Mouse (Mus musculus): ENCODE measurements at regions not wholly inside any gene's neighbourhood (a gene's known extent, or its start where the extent isn't known, plus 50 kb on each side); places are given as distances from the start of the nearest gene placed in this dataset.
"Not testable (repeated sequence)": the region's sequence is repeated elsewhere in the genome, so short reads cannot be mapped to it uniquely, and the experiment has no call there.

DNA sequence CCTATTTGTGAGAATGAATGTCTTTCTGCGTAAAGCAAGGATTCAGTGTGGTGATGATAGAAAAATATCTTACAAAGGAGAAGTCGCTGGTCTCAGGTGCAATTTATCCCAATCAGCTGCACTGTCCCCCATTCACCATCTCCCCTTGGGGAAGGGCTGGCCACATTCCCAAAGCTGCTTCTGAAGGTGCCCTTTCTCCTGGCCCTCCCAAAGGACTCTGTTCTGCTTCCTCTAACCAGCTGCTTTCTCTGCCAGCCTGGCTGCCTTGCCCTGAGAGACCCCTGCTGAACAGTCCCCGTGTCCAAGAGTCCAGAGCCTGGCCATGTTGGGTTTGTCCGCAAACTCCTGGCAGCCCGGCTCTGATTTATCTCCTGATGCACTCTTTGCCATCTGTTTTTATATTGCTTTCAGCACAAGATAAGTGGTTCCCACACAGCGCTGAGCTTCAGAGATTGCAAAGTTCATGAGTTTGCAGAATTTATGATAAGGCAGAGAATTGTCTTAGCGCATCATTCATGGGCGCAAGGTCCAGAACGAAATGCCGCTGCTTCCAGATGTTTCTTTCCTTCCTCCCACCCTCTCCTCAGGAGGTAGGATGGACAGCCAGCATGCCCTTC, 102.2 kb upstream of the Nxpe4 start:
- Histone ChIP-seq H3K9me3 (ENCODE audit: control insufficient read depth, low read depth, low read length) (no peaks in the 10 kb centered on the region), H3K27ac (ENCODE audit: low read length) (no peak overlapping the region), H3K36me3 (ENCODE audit: control insufficient read depth, insufficient read depth, low read length) (no peaks in the 10 kb centered on the region), H3K9ac (replicated peaks; ENCODE audit: low read depth, low read length) (no peak overlapping the region), H3K4me2 (replicated peaks; ENCODE audit: low read depth, low read length) (no peak overlapping the region), H3K27me3 (ENCODE audit: control insufficient read depth, insufficient read depth, low read length) (no peaks in the 10 kb centered on the region), H3K4me1 (ENCODE audit: control insufficient read depth, insufficient read depth, low read length) (no peaks in the 10 kb centered on the region), H3K4me3 (ENCODE audit: low read depth, low read length) (no peak overlapping the region)
- ATAC-seq (ENCODE audit: insufficient number of reproducible peaks, insufficient read depth, low FRiP score, low read depth), result no peak
- 87% methylated on average over 10 of the region's 10 CpGs for WGBS

DNA sequence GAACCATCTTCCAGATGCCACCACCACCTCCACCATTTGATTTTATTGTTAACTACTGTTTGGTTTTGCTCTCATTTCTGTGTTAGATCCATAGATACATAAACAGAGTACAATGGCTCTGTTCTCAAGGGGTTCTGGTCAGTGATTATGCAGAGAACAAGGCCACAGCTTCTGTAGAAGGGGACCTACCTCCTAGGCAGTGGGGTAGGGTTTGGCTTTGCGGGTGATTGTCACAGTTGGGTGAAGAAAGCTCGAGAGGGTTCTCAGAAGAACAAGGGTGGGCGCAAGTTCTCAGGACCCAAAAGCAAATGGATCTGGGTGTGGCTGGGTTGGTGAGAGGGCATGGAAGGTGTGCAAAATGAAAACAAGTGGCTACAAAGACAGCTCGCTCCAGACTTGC, 100.8 kb upstream of the Nxpe4 start:
- Histone ChIP-seq H3K27ac (ENCODE audit: low read length) (no peak overlapping the region), H3K4me2 (replicated peaks; ENCODE audit: low read depth, low read length) (no peak overlapping the region), H3K4me3 (ENCODE audit: low read depth, low read length) (no peak overlapping the region), H3K27me3 (ENCODE audit: control insufficient read depth, insufficient read depth, low read length) (no peaks in the 10 kb centered on the region), H3K36me3 (ENCODE audit: control insufficient read depth, insufficient read depth, low read length) (no peaks in the 10 kb centered on the region), H3K9me3 (ENCODE audit: control insufficient read depth, low read depth, low read length) (no peaks in the 10 kb centered on the region), H3K9ac (replicated peaks; ENCODE audit: low read depth, low read length) (no peak overlapping the region), H3K4me1 (ENCODE audit: control insufficient read depth, insufficient read depth, low read length) (no peaks in the 10 kb centered on the region)
- ATAC-seq (ENCODE audit: insufficient number of reproducible peaks, insufficient read depth, low FRiP score, low read depth), result no peak
- 86% methylated on average over 4 of the region's 4 CpGs for WGBS

DNA sequence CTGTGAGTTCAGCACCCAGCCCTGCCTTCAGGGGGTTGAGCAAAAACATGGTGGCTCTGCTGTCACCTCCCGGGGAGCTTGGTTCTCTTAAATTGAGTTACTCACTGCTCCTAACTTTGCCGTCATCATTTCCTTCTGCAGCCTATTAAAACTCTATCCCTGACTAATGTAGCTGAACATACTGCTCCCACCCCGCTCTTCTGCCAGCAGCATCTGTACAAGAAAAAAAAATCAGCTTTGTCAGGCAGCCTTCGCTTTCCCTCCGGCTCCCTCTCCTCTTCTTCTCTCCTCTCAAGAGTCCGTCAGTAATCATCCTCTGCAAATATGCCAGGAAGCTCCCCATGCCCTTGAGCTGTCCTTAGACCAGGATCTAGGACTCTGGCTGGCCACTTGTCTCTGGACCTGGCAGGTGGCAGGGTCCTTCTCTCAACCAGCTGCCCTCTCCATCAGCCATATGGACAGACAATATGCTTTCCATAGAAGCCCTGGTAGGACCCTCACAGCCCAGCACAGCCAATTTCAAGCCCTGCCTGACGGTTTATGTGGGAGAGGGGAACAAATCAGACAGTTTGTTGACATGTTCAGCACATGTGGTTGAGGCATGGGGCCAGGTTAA, 95.0 kb upstream of the Nxpe4 start:
- ATAC-seq (ENCODE audit: insufficient number of reproducible peaks, insufficient read depth, low FRiP score, low read depth), result no peak
- Histone ChIP-seq H3K4me1 (ENCODE audit: control insufficient read depth, insufficient read depth, low read length) (no peaks in the 10 kb centered on the region), H3K36me3 (ENCODE audit: control insufficient read depth, insufficient read depth, low read length) (no peaks in the 10 kb centered on the region), H3K27me3 (ENCODE audit: control insufficient read depth, insufficient read depth, low read length) (no peaks in the 10 kb centered on the region), H3K9ac (replicated peaks; ENCODE audit: low read depth, low read length) (no peak overlapping the region), H3K4me2 (replicated peaks; ENCODE audit: low read depth, low read length) (no peak overlapping the region), H3K27ac (ENCODE audit: low read length) (no peak overlapping the region), H3K9me3 (ENCODE audit: control insufficient read depth, low read depth, low read length) (no peaks in the 10 kb centered on the region), H3K4me3 (ENCODE audit: low read depth, low read length) (no peak overlapping the region)
- WGBS, result 79% methylated on average over 7 of the region's 7 CpGs

DNA sequence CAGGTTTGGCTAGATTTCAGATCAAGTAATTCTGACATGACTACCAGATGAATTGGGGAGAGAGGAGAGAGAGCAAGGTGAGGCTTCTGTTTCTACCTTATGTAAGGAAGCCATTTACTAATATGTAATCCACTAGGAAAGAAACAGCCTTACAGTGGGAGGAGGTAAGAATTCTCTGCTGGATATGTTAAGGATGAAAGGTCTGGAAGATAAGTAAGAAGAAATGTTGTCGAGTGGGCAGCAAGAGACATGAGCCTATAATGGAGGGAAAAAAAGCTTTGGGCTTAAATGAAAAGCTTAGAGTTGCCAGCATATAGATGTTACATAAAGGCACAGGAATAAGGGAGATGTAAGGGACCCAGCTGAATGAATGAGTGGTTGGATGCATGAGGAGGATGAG, 89.2 kb upstream of the Nxpe4 start:
- Histone ChIP-seq H3K36me3 (ENCODE audit: control insufficient read depth, insufficient read depth, low read length) (no peaks in the 10 kb centered on the region), H3K4me3 (ENCODE audit: low read depth, low read length) (no peak overlapping the region), H3K4me1 (ENCODE audit: control insufficient read depth, insufficient read depth, low read length) (no peaks in the 10 kb centered on the region), H3K27ac (ENCODE audit: low read length) (no peak overlapping the region), H3K27me3 (ENCODE audit: control insufficient read depth, insufficient read depth, low read length) (no peaks in the 10 kb centered on the region), H3K9ac (replicated peaks; ENCODE audit: low read depth, low read length) (no peak overlapping the region), H3K9me3 (ENCODE audit: control insufficient read depth, low read depth, low read length) (no peaks in the 10 kb centered on the region), H3K4me2 (replicated peaks; ENCODE audit: low read depth, low read length) (no peak overlapping the region)
- 90% methylated on average over 1 of the region's 1 CpGs for WGBS
- no peak for ATAC-seq (ENCODE audit: insufficient number of reproducible peaks, insufficient read depth, low FRiP score, low read depth)

DNA sequence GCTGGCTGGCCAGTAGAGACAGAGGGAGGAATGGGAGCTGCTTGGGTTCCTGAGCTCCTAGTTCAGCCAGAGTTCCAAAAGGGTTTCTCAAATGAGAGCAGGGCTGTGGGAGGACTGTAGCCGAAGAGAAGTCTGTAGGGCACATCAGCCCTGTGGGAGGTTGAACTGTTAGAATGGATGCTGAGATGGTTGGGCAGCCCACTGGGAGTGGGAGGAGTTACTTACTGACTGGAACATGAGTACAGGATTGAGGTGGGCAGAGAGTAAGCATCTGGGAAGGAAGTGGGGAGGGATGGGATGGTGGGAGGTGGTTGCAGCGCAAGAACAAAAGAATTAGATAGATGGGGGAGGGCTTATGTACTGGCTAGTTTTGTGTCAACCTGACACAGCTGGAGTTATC, 88.7 kb upstream of the Nxpe4 start:
- no peak overlapping the region for H3K9ac ChIP-seq (replicated peaks; ENCODE audit: low read depth, low read length)
- H3K4me1 ChIP-seq (ENCODE audit: control insufficient read depth, insufficient read depth, low read length), result no peaks in the 10 kb centered on the region
- H3K27ac ChIP-seq (ENCODE audit: low read length), result no peak overlapping the region
- no peak for ATAC-seq (ENCODE audit: insufficient number of reproducible peaks, insufficient read depth, low FRiP score, low read depth)
- no peaks in the 10 kb centered on the region for H3K36me3 ChIP-seq (ENCODE audit: control insufficient read depth, insufficient read depth, low read length)
- no peaks in the 10 kb centered on the region for H3K9me3 ChIP-seq (ENCODE audit: control insufficient read depth, low read depth, low read length)
- H3K4me2 ChIP-seq (replicated peaks; ENCODE audit: low read depth, low read length), result no peak overlapping the region
- WGBS, result 76% methylated on average over 2 of the region's 2 CpGs
- H3K4me3 ChIP-seq (ENCODE audit: low read depth, low read length), result no peak overlapping the region
- H3K27me3 ChIP-seq (ENCODE audit: control insufficient read depth, insufficient read depth, low read length), result no peaks in the 10 kb centered on the region

DNA sequence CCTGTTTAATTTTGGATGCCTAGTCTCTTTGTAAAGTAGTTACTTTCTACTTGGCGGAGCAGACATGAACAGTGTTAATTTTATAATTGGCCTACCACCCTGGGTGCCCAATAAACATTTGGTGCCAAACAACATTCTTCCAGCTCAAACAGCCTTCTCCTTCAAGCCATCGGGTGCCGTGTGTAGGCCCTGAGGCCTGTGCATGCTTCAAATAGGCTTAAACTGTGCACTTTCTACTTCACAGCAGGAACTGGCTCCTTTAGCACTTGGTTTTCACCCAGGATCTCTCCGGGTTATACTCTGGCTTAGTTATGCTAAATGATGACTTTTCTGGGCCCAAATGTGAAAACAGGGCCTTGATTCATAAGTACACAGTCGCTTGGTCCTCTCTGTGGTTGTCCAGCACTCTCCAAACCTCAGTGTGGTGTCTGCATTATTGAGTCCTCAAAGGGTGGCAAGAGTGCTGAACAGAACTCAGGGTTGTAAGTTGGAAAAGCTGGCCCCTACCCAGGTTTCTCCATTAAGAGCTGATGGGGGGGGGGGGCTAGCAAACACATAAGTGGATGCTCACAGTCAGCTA, 86.1 kb upstream of the Nxpe4 start:
- H3K4me3 ChIP-seq (ENCODE audit: low read depth, low read length), result no peak overlapping the region
- H3K27ac ChIP-seq (ENCODE audit: low read length), result no peak overlapping the region
- 83% methylated on average over 5 of the region's 5 CpGs for WGBS

DNA sequence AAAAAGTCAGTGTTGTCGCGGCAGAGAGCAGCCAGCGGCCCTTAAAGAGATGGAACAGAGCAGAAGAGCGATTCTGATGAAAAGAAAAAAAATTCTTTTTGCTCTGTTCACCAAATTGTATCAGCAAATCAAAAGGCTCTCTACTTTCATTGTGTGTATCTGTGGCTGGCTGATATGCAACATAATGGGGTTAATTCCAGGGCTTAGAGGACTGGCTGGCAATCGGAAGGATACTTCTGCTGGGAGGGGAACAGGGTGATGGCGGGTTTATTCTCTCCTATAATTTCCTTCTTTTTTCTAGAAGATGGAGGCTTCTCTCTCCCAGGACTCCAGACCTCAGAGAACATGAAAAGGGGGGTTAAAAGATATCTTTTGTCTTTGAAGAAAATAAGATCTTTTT, 79.4 kb upstream of the Nxpe4 start:
- H3K4me3 ChIP-seq (ENCODE audit: low read depth, low read length), result no peak overlapping the region
- no peak for ATAC-seq (ENCODE audit: insufficient number of reproducible peaks, insufficient read depth, low FRiP score, low read depth)
- no peak overlapping the region for H3K4me2 ChIP-seq (replicated peaks; ENCODE audit: low read depth, low read length)
- H3K9ac ChIP-seq (replicated peaks; ENCODE audit: low read depth, low read length), result no peak overlapping the region
- H3K27me3 ChIP-seq (ENCODE audit: control insufficient read depth, insufficient read depth, low read length), result no peaks in the 10 kb centered on the region
- H3K36me3 ChIP-seq (ENCODE audit: control insufficient read depth, insufficient read depth, low read length), result no peaks in the 10 kb centered on the region
- no peaks in the 10 kb centered on the region for H3K4me1 ChIP-seq (ENCODE audit: control insufficient read depth, insufficient read depth, low read length)
- H3K9me3 ChIP-seq (ENCODE audit: control insufficient read depth, low read depth, low read length), result no peaks in the 10 kb centered on the region
- H3K27ac ChIP-seq (ENCODE audit: low read length), result no peak overlapping the region
- WGBS, result 73% methylated on average over 6 of the region's 6 CpGs

More for the DNA sequence above, 86.1 kb upstream of the Nxpe4 start:
- Histone ChIP-seq H3K36me3 (ENCODE audit: control insufficient read depth, insufficient read depth, low read length) (no peaks in the 10 kb centered on the region), H3K9ac (replicated peaks; ENCODE audit: low read depth, low read length) (no peak overlapping the region), H3K9me3 (ENCODE audit: control insufficient read depth, low read depth, low read length) (no peaks in the 10 kb centered on the region), H3K27me3 (ENCODE audit: control insufficient read depth, insufficient read depth, low read length) (no peaks in the 10 kb centered on the region), H3K4me1 (ENCODE audit: control insufficient read depth, insufficient read depth, low read length) (no peaks in the 10 kb centered on the region), H3K4me2 (replicated peaks; ENCODE audit: low read depth, low read length) (no peak overlapping the region)
- no peak for ATAC-seq (ENCODE audit: insufficient number of reproducible peaks, insufficient read depth, low FRiP score, low read depth)

DNA sequence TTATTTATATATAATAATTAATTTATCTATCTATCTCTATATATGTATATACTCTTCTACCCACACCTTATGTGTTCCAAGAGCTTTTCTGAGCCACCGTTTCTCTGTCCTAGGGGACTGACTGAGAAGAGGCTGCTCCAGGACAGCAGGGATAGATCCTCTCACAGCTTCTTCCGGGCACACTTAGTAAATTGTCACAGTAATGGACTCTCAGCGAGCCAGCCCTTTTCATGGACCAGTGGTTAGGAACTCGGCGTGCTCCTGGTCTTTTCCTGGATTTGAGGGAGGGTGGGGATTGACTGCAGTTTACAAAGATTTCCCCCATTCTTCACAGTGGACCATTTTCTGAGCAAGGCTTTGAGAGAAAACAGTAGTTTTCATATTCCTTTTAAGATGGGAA, 77.6 kb upstream of the Nxpe4 start:
- H3K36me3 ChIP-seq (ENCODE audit: control insufficient read depth, insufficient read depth, low read length); H3K9me3 ChIP-seq (ENCODE audit: control insufficient read depth, low read depth, low read length); H3K4me1 ChIP-seq (ENCODE audit: control insufficient read depth, insufficient read depth, low read length); H3K4me2 ChIP-seq (replicated peaks; ENCODE audit: low read depth, low read length); H3K27ac ChIP-seq (ENCODE audit: low read length); H3K9ac ChIP-seq (replicated peaks; ENCODE audit: low read depth, low read length); ATAC-seq (ENCODE audit: insufficient number of reproducible peaks, insufficient read depth, low FRiP score, low read depth); H3K27me3 ChIP-seq (ENCODE audit: control insufficient read depth, insufficient read depth, low read length); H3K4me3 ChIP-seq (ENCODE audit: low read depth, low read length): not testable (repeated sequence)
- WGBS, result 62% methylated on average over 5 of the region's 5 CpGs

DNA sequence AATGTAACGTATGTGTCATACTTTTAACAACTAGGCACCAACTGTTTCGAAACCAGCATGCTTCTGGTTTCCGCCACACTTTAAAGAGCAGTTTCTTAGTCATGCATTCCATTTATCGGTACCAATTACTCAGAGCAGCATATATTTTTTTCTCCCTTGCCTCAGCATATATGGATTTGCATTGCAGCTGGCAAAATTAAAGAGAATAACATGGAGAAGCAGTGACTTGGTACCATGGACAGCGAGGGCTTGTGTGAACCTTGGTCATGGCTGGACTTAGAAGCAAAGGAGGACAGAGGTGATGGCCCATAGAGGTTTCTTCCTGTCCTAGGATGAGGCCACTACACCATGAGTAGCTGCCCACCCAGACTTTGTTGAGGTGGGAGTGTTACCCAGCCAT, 72.2 kb upstream of the Nxpe4 start:
- H3K4me1 ChIP-seq (ENCODE audit: control insufficient read depth, insufficient read depth, low read length), result no peaks in the 10 kb centered on the region
- no peak overlapping the region for H3K4me3 ChIP-seq (ENCODE audit: low read depth, low read length)
- no peaks in the 10 kb centered on the region for H3K36me3 ChIP-seq (ENCODE audit: control insufficient read depth, insufficient read depth, low read length)
- H3K9ac ChIP-seq (replicated peaks; ENCODE audit: low read depth, low read length), result no peak overlapping the region
- H3K4me2 ChIP-seq (replicated peaks; ENCODE audit: low read depth, low read length), result no peak overlapping the region
- no peaks in the 10 kb centered on the region for H3K27me3 ChIP-seq (ENCODE audit: control insufficient read depth, insufficient read depth, low read length)
- H3K27ac ChIP-seq (ENCODE audit: low read length), result no peak overlapping the region
- WGBS, result 95% methylated on average over 5 of the region's 5 CpGs
- H3K9me3 ChIP-seq (ENCODE audit: control insufficient read depth, low read depth, low read length), result no peaks in the 10 kb centered on the region
- ATAC-seq (ENCODE audit: insufficient number of reproducible peaks, insufficient read depth, low FRiP score, low read depth), result no peak

Measured in stomach, embryonic 14.5 days (tissue).